Mouse (Mus musculus) ES-Bruce4 (cell line): Measurements from ENCODE around the gene Sptb. TPM values are rescaled to one million over a fixed set of nuclear protein-coding genes. Genes with fewer than 3 reads are reported as not detected.

Experiments
- H3K27ac ChIP-seq: 2 replicates; pipeline ENCODE4 v1.5.1; 2012; ENCODE audit warnings: low read length, inconsistent platforms; ENCODE audit not compliant: insufficient read depth
- H3K27me3 ChIP-seq: 2 replicates; pipeline ENCODE4 v1.6.1; 2012; ENCODE audit warnings: mild to moderate bottlenecking, low read length, inconsistent platforms; ENCODE audit not compliant: control insufficient read depth, poor library complexity, insufficient read depth, severe bottlenecking
- H3K36me3 ChIP-seq: 2 replicates; pipeline ENCODE4 v1.6.1; 2012; ENCODE audit warnings: inconsistent platforms, mild to moderate bottlenecking, low read length, moderate library complexity; ENCODE audit not compliant: control insufficient read depth, poor library complexity, insufficient read depth, severe bottlenecking
- H3K4me1 ChIP-seq: one replicate; pipeline ENCODE4 v1.8.1; 2011; ENCODE audit warnings: low read length; ENCODE audit not compliant: control insufficient read depth, insufficient read depth
- H3K4me3 ChIP-seq: 2 replicates; pipeline ENCODE4 v1.5.1; 2011; ENCODE audit warnings: low read depth, mild to moderate bottlenecking, low read length
- H3K9ac ChIP-seq: 2 replicates; pipeline ENCODE4 v1.6.1; 2012; ENCODE audit warnings: low read depth, mild to moderate bottlenecking, inconsistent platforms; ENCODE audit not compliant: poor library complexity, severe bottlenecking
- H3K9me3 ChIP-seq: replicated peaks from 2 replicates; pipeline ENCODE4 v1.6.1; 2012; ENCODE audit warnings: mild to moderate bottlenecking, low read length, inconsistent platforms; ENCODE audit not compliant: control insufficient read depth, poor library complexity, insufficient read depth, severe bottlenecking
- CTCF ChIP-seq: IDR thresholded peaks from one replicate; pipeline ENCODE4 v1.8.1; 2011; ENCODE audit warnings: low read depth, low read length
- EP300 ChIP-seq: IDR thresholded peaks from 2 replicates; pipeline ENCODE4 v1.6.1; 2011; ENCODE audit warnings: low read depth, low read length; ENCODE audit not compliant: insufficient read depth
- POLR2A ChIP-seq: IDR thresholded peaks from one replicate; pipeline ENCODE4 v1.8.1; 2011; ENCODE audit warnings: low read length; ENCODE audit not compliant: insufficient read depth
- polyA plus RNA-seq: library from polyadenylated mRNA; stranded (reverse); fragments of >200 nt; gene quantifications from 2 replicates; pipeline ENCODE4 v1.2.4, GENCODE M21; 2011; ENCODE audit warnings: low read depth; ENCODE audit not compliant: missing spikeins, insufficient read depth, insufficient read length

Gene Sptb
- polyA plus RNA-seq, 1 experiment, result 4.6 TPM

DNA sequence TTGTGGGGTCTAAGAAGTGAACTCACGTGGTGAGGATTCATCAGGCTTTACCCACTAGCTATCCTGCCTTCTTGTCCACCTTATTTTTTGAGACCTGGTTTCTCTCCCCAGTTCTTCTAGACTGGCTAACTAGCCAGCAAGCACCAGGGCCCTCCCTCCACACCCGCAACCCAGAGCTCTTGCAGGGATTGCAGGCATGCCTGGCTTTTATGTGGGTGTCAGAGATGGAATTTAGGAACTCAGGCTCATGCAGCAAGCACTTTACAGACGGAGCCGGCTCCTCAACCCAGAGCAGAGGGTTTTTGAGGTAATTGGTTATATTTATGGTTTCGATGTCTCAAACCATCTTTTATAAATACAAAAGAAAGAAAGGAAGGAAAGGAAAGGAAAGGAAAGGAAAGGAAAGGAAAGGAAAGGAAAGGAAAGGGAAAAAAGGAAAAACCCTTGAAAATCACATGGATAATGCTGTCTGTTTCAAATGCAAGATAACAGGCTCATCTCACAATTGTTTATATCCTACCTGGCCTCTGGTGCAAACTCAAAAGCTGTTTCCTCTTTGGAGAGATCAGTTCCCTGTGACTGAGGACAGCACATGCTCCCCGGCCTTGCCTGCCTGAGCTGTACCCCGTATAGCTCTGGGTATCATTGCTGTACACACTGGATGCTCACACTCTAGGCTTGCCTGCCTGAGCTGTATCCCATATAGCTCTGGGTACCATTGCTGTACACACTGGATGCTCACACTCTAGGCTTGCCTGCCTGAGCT is 41.5 kb downstream of the Sptb start:
- TF ChIP-seq POLR2A (no peak), CTCF (no peak), EP300 (no peak)

GRCm38 (mm10) chr12:76651788-76652345 is 58.5 kb downstream of the Sptb start:
- no peak for TF ChIP-seq CTCF
- no peak for TF ChIP-seq EP300
- no peak for TF ChIP-seq POLR2A
- no peaks in the 10 kb centered on the region for H3K36me3 ChIP-seq
- H3K4me3 ChIP-seq, result no peak overlapping the region
- H3K9me3 ChIP-seq, result peaks cover 20% of the 10 kb centered on the region
- H3K4me1 ChIP-seq, result no peaks in the 10 kb centered on the region
- no peak overlapping the region for H3K27ac ChIP-seq
- H3K9ac ChIP-seq, result no peak overlapping the region
- H3K27me3 ChIP-seq, result no peaks in the 10 kb centered on the region

More for the DNA sequence above, 41.5 kb downstream of the Sptb start:
- Histone ChIP-seq H3K27me3 (no peaks in the 10 kb centered on the region), H3K4me3 (no peak overlapping the region), H3K9ac (no peak overlapping the region), H3K4me1 (no peaks in the 10 kb centered on the region), H3K36me3 (no peaks in the 10 kb centered on the region), H3K9me3 (no peaks in the 10 kb centered on the region), H3K27ac (no peak overlapping the region)

GRCm38 (mm10) chr12:76649708-76650687 is 60.3 kb downstream of the Sptb start:
- Histone ChIP-seq H3K36me3 (no peaks in the 10 kb centered on the region), H3K27me3 (no peaks in the 10 kb centered on the region), H3K27ac (no peak overlapping the region), H3K9ac (no peak overlapping the region), H3K9me3 (peaks cover 13% of the 10 kb centered on the region), H3K4me1 (no peaks in the 10 kb centered on the region), H3K4me3 (no peak overlapping the region)
- TF ChIP-seq CTCF, result peak; percentile 79
- TF ChIP-seq POLR2A, result no peak

- H3K9me3 ChIP-seq, result no peaks in the 10 kb centered on the region
- no peaks in the 10 kb centered on the region for H3K36me3 ChIP-seq
- H3K27me3 ChIP-seq, result no peaks in the 10 kb centered on the region
- TF ChIP-seq CTCF, result no peak
- no peak for TF ChIP-seq EP300
- TF ChIP-seq POLR2A, result no peak
- H3K4me1 ChIP-seq, result no peaks in the 10 kb centered on the region
- H3K4me3 ChIP-seq, result no peak overlapping the region
- no peak overlapping the region for H3K27ac ChIP-seq
- no peak overlapping the region for H3K9ac ChIP-seq
These were observed 64.9 kb downstream of the Sptb start for GRCm38 (mm10) chr12:76645222-76646110.

GRCm38 (mm10) chr12:76643679-76644078 is 66.7 kb downstream of the Sptb start:
- H3K9ac ChIP-seq, result no peak overlapping the region
- H3K4me3 ChIP-seq, result no peak overlapping the region
- H3K9me3 ChIP-seq, result no peaks in the 10 kb centered on the region
- no peaks in the 10 kb centered on the region for H3K27me3 ChIP-seq
- no peaks in the 10 kb centered on the region for H3K4me1 ChIP-seq
- no peaks in the 10 kb centered on the region for H3K36me3 ChIP-seq
- H3K27ac ChIP-seq, result no peak overlapping the region
- TF ChIP-seq EP300 (no peak), POLR2A (no peak), CTCF (no peak)
